In the genomic region with DNA sequence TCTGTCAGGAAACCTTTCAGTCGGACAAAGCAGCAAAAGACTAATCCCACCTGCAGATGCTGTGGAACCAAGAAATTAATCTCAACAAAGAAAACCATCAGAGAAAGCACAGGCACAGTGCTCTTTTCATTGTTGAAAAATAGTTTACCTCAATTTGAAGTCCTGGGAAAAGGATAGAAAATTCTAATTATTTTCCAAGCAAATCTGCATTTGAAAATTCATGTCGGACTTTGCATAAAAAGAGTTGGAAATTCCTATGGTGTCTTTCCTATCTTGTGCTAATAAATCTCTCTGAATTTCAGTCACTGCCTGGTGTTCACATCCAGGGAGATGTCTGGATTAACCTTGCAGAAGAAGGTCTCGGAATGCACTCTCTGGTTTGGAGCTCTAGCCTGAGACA, we compare ENCODE assay signal across 27 mouse cellular contexts. TPM values are rescaled to one million over a fixed set of nuclear protein-coding genes. Genes with fewer than 3 reads are reported as not detected.
DNase-seq lines count a peak whose midpoint lies in the region; ATAC-seq and TF ChIP-seq lines count a peak whose summit lies in the region.
"Had no signal": no experiment of that assay in that cellular context is flagged by ENCODE, and none has a peak within 500 bp of the region (broad histone marks: within the 10 kb centered on the region; RNA-seq: fewer than 3 reads in every experiment).

Dgkb (plus strand) TSS at position 301 of the 400 bp plus-strand sequence.

- H3K9me3 ChIP-seq in hindbrain, embryonic 16.5 days (ENCODE audit: control insufficient read depth, low read length): no peaks in the 10 kb centered on the region
- H3K9me3 ChIP-seq in hindbrain, embryonic 12.5 days (replicated peaks): no peaks in the 10 kb centered on the region
- H3K9me3 ChIP-seq in midbrain, postnatal 0 days (ENCODE audit: low read length): no peaks in the 10 kb centered on the region
- no peaks in the 10 kb centered on the region for H3K9me3 ChIP-seq in midbrain, embryonic 16.5 days (replicated peaks; ENCODE audit: control insufficient read depth, low read length, poor library complexity, severe bottlenecking)
- no peaks in the 10 kb centered on the region for H3K9me3 ChIP-seq in forebrain, embryonic 15.5 days
- H3K9me3 ChIP-seq: embryonic facial prominence, embryonic 12.5 days; heart, embryonic 15.5 days; limb, embryonic 12.5 days; midbrain, embryonic 13.5 days; neural tube, embryonic 15.5 days; stomach, embryonic 15.5 days had no signal

- WGBS in hindbrain, embryonic 16.5 days: 67% methylated on average over 3 of the region's 3 CpGs
- WGBS in hindbrain, embryonic 12.5 days: 70% methylated on average over 3 of the region's 3 CpGs
- 68% methylated on average over 3 of the region's 3 CpGs for WGBS in midbrain, postnatal 0 days
- 59% methylated on average over 3 of the region's 3 CpGs for WGBS in midbrain, embryonic 16.5 days
- 86% methylated on average over 3 of the region's 3 CpGs for WGBS in olfactory bulb, adult 2 months
- WGBS in forebrain, embryonic 15.5 days: 59% methylated on average over 3 of the region's 3 CpGs

- no peak within 1 kb of the TSS for H3K4me3 ChIP-seq in hindbrain, embryonic 16.5 days (ENCODE audit: low read length)
- no peak within 1 kb of the TSS for H3K4me3 ChIP-seq in hindbrain, embryonic 12.5 days
- H3K4me3 ChIP-seq in midbrain, postnatal 0 days (ENCODE audit: low read depth, low read length): no peak within 1 kb of the TSS
- no peak within 1 kb of the TSS for H3K4me3 ChIP-seq in midbrain, embryonic 16.5 days (ENCODE audit: low read depth, low read length)
- no peak within 1 kb of the TSS for H3K4me3 ChIP-seq in olfactory bulb, adult 2 months (ENCODE audit: insufficient read depth, low read depth, low read length)
- no peak within 1 kb of the TSS for H3K4me3 ChIP-seq in forebrain, embryonic 15.5 days
- H3K4me3 ChIP-seq: embryonic facial prominence, embryonic 12.5 days; heart, embryonic 15.5 days; limb, embryonic 12.5 days; midbrain, embryonic 13.5 days; myocyte; neural tube, embryonic 15.5 days; stomach, embryonic 15.5 days had no signal

- no peak within 1 kb of the TSS for H3K27ac ChIP-seq in hindbrain, embryonic 16.5 days (ENCODE audit: low read depth, low read length)
- no peak within 1 kb of the TSS for H3K27ac ChIP-seq in hindbrain, embryonic 12.5 days
- H3K27ac ChIP-seq in midbrain, postnatal 0 days (ENCODE audit: low read depth, low read length): no peak within 1 kb of the TSS
- no peak within 1 kb of the TSS for H3K27ac ChIP-seq in midbrain, embryonic 16.5 days (ENCODE audit: low read length)
- no peak within 1 kb of the TSS for H3K27ac ChIP-seq in olfactory bulb, adult 2 months (ENCODE audit: insufficient read depth, low read depth, low read length)
- H3K27ac ChIP-seq in forebrain, embryonic 15.5 days (replicated peaks): no peak within 1 kb of the TSS
- H3K27ac ChIP-seq: embryonic facial prominence, embryonic 12.5 days; heart, embryonic 15.5 days; hindbrain, embryonic 14.5 days; limb, embryonic 12.5 days; midbrain, embryonic 13.5 days; neural tube, embryonic 15.5 days; stomach, embryonic 15.5 days had no signal

- H3K4me2 ChIP-seq in hindbrain, embryonic 16.5 days (ENCODE audit: low read length): no peak within 1 kb of the TSS
- no peak within 1 kb of the TSS for H3K4me2 ChIP-seq in hindbrain, embryonic 12.5 days (replicated peaks)
- H3K4me2 ChIP-seq in midbrain, postnatal 0 days (ENCODE audit: low read depth, low read length, poor library complexity, severe bottlenecking): no peak within 1 kb of the TSS
- no peak within 1 kb of the TSS for H3K4me2 ChIP-seq in midbrain, embryonic 16.5 days (ENCODE audit: low read length)
- H3K4me2 ChIP-seq in forebrain, embryonic 15.5 days (replicated peaks): no peak within 1 kb of the TSS
- H3K4me2 ChIP-seq: embryonic facial prominence, embryonic 12.5 days; heart, embryonic 15.5 days; hindbrain, embryonic 14.5 days; limb, embryonic 12.5 days; liver, embryonic 11.5 days; midbrain, embryonic 13.5 days; neural tube, embryonic 15.5 days; stomach, embryonic 15.5 days had no signal

- H3K36me3 ChIP-seq in hindbrain, embryonic 16.5 days (ENCODE audit: control insufficient read depth, insufficient read depth, low read length): no peaks in the 10 kb centered on the region
- H3K36me3 ChIP-seq in hindbrain, embryonic 12.5 days: no peaks in the 10 kb centered on the region
- H3K36me3 ChIP-seq in midbrain, postnatal 0 days (ENCODE audit: insufficient read depth, low read length): no peaks in the 10 kb centered on the region
- no peaks in the 10 kb centered on the region for H3K36me3 ChIP-seq in midbrain, embryonic 16.5 days (ENCODE audit: control insufficient read depth, insufficient read depth, low read length)
- H3K36me3 ChIP-seq in forebrain, embryonic 15.5 days: no peaks in the 10 kb centered on the region
- H3K36me3 ChIP-seq: embryonic facial prominence, embryonic 12.5 days; heart, embryonic 15.5 days; limb, embryonic 12.5 days; midbrain, embryonic 13.5 days; neural tube, embryonic 15.5 days; stomach, embryonic 15.5 days had no signal

- H3K27me3 ChIP-seq in hindbrain, embryonic 16.5 days (replicated peaks; ENCODE audit: control insufficient read depth, insufficient read depth, low read length): no peaks in the 10 kb centered on the region
- no peaks in the 10 kb centered on the region for H3K27me3 ChIP-seq in hindbrain, embryonic 12.5 days
- no peaks in the 10 kb centered on the region for H3K27me3 ChIP-seq in midbrain, postnatal 0 days (ENCODE audit: insufficient read depth, low read length)
- H3K27me3 ChIP-seq in midbrain, embryonic 16.5 days (ENCODE audit: control insufficient read depth, insufficient read depth, low read depth, low read length): no peaks in the 10 kb centered on the region
- no peaks in the 10 kb centered on the region for H3K27me3 ChIP-seq in forebrain, embryonic 15.5 days
- H3K27me3 ChIP-seq: embryonic facial prominence, embryonic 12.5 days; heart, embryonic 15.5 days; limb, embryonic 12.5 days; midbrain, embryonic 13.5 days; neural tube, embryonic 15.5 days; stomach, embryonic 15.5 days had no signal

- DNase-seq in midbrain, postnatal 0 days (ENCODE audit: low spot score): no peak
- no peak for DNase-seq in left cerebral cortex, postnatal 10 days (ENCODE audit: extremely low spot score in 1 of 2, low spot score in 2 of 2)
- DNase-seq in lung, postnatal 4 days: no peak
- DNase-seq: cerebellum, adult 11-12 months; cerebellum, postnatal 14 days; heart, postnatal 36 days; kidney, adult 8-10 months; kidney, postnatal 14 days; lung, adult 18-20 months; lung, postnatal 10 days; thymus, postnatal 36 days had no signal

- no peak for TF ChIP-seq POLR2A in olfactory bulb, adult 2 months (IDR thresholded peaks at IDR 0.05; ENCODE audit: insufficient read depth, low read depth, low read length)

- intact Hi-C loops in left cerebral cortex, postnatal 10 days (cut with DNase I): no loop called here

- no peak for ATAC-seq in hindbrain, embryonic 16.5 days
- ATAC-seq in hindbrain, embryonic 12.5 days (ENCODE audit: low FRiP score): no peak
- ATAC-seq in midbrain, postnatal 0 days (ENCODE audit: low FRiP score): no peak
- no peak for ATAC-seq in midbrain, embryonic 16.5 days
- ATAC-seq in forebrain, embryonic 15.5 days (replicated peaks): no peak
- ATAC-seq: CD4-positive, CD25-positive, alpha-beta regulatory T cell, adult 4 months; midbrain, embryonic 13.5 days had no signal

- no peak within 1 kb of the TSS for H3K9ac ChIP-seq in hindbrain, embryonic 16.5 days (ENCODE audit: low read depth, low read length)
- H3K9ac ChIP-seq in hindbrain, embryonic 12.5 days: no peak within 1 kb of the TSS
- H3K9ac ChIP-seq in midbrain, postnatal 0 days (replicated peaks; ENCODE audit: low read length, poor library complexity, severe bottlenecking): no peak within 1 kb of the TSS
- H3K9ac ChIP-seq in midbrain, embryonic 16.5 days (ENCODE audit: low read depth, low read length): no peak within 1 kb of the TSS
- H3K9ac ChIP-seq in forebrain, embryonic 15.5 days (replicated peaks): no peak within 1 kb of the TSS
- H3K9ac ChIP-seq: embryonic facial prominence, embryonic 12.5 days; heart, embryonic 15.5 days; hindbrain, embryonic 14.5 days; limb, embryonic 12.5 days; midbrain, embryonic 13.5 days; neural tube, embryonic 15.5 days; stomach, embryonic 15.5 days had no signal

- no peaks in the 10 kb centered on the region for H3K4me1 ChIP-seq in hindbrain, embryonic 16.5 days (ENCODE audit: control insufficient read depth, insufficient read depth, low read depth, low read length)
- no peaks in the 10 kb centered on the region for H3K4me1 ChIP-seq in hindbrain, embryonic 12.5 days
- no peaks in the 10 kb centered on the region for H3K4me1 ChIP-seq in midbrain, postnatal 0 days (ENCODE audit: insufficient read depth, low read length)
- H3K4me1 ChIP-seq in midbrain, embryonic 16.5 days (ENCODE audit: control insufficient read depth, insufficient read depth, low read length): no peaks in the 10 kb centered on the region
- H3K4me1 ChIP-seq in olfactory bulb, adult 2 months (ENCODE audit: control insufficient read depth, insufficient read depth, low read length): no peaks in the 10 kb centered on the region
- H3K4me1 ChIP-seq in forebrain, embryonic 15.5 days: peaks cover 11% of the 10 kb centered on the region; the same call in 1 of the 2 replicates
- H3K4me1 ChIP-seq: embryonic facial prominence, embryonic 12.5 days; heart, embryonic 15.5 days; midbrain, embryonic 13.5 days; stomach, embryonic 15.5 days had no signal

- TF ChIP-seq CTCF in midbrain, postnatal 0 days (IDR thresholded peaks at IDR 0.05): no peak
- TF ChIP-seq CTCF in olfactory bulb, adult 2 months (IDR thresholded peaks at IDR 0.05; ENCODE audit: insufficient read depth, low read depth, low read length): no peak

RNA-seq across cellular contexts. Expression of gene Dgkb, which starts in this region (rescaled TPM):
- 8.2 and 11.2 TPM in 2 replicates for polyA plus RNA-seq in hindbrain, embryonic 16.5 days (2015; fragmentation: Nextera tagmentation; extraction: Ambion mirVana)
- 1.4 TPM in 2 replicates for polyA plus RNA-seq in hindbrain, embryonic 12.5 days (2016; fragmentation: Nextera tagmentation; extraction: Ambion mirVana)
- 12.3 and 20.2 TPM in 2 replicates for total RNA-seq in midbrain, postnatal 0 days (2014; rRNA removed)
- polyA plus RNA-seq in midbrain, postnatal 0 days (2015; fragmentation: Nextera tagmentation; extraction: Ambion mirVana): 12.8 and 13.6 TPM in 2 replicates
- polyA plus RNA-seq in midbrain, embryonic 16.5 days (2015; fragmentation: Nextera tagmentation; extraction: Ambion mirVana): 8.4 and 8.9 TPM in 2 replicates
- 10 to 100 TPM; 52.7 to 58.3 TPM for total RNA-seq in left cerebral cortex, postnatal 10 days (2021)
- 165 TPM in 1 of 2 replicates, not detected in the other for polyA plus RNA-seq in olfactory bulb, adult 2 months (2012; ENCODE audit: insufficient read depth, insufficient read length, low replicate concordance, missing spikeins)
- polyA plus RNA-seq in forebrain, embryonic 15.5 days (2015; fragmentation: Nextera tagmentation; extraction: Ambion mirVana): 5.2 and 6.0 TPM in 2 replicates
- total RNA-seq: megakaryocyte progenitor cell, adult 5-6 weeks had no signal
- polyA plus RNA-seq: myocyte had no signal
